Mouse (Mus musculus) intestine, embryonic 15.5 days (tissue): ENCODE measurements at regions not wholly inside any gene's neighbourhood (a gene's known extent, or its start where the extent isn't known, plus 50 kb on each side); places are given as distances from the start of the nearest gene placed in this dataset.

Source experiments
- ATAC-seq: fragments of 200-750 bp; cut with Nextera tagmentation; 2 replicates; pipeline ENCODE4 v1.8.0; 2017; ENCODE audit warnings: moderate TSS enrichment, moderate library complexity
- H3K27ac ChIP-seq: fragments of 300-500 bp; sonication (generic); 2 replicates; pipeline ENCODE4 v1.5.1; 2015; ENCODE audit warnings: mild to moderate bottlenecking, inconsistent platforms
- H3K27me3 ChIP-seq: fragments of 300-500 bp; sonication (generic); replicated peaks from 2 replicates; pipeline ENCODE4 v1.6.1; 2015; ENCODE audit warnings: inconsistent platforms
- H3K36me3 ChIP-seq: fragments of 300-500 bp; sonication (generic); 2 replicates; pipeline ENCODE4 v1.6.1; 2015; ENCODE audit warnings: inconsistent platforms
- H3K4me1 ChIP-seq: fragments of 300-500 bp; sonication (generic); replicated peaks from 2 replicates; pipeline ENCODE4 v1.6.1; 2015; ENCODE audit warnings: inconsistent platforms
- H3K4me2 ChIP-seq: fragments of 300-500 bp; sonication (generic); replicated peaks from 2 replicates; pipeline ENCODE4 v1.6.1; 2015; ENCODE audit warnings: mild to moderate bottlenecking, inconsistent platforms
- H3K4me3 ChIP-seq: fragments of 300-500 bp; sonication (generic); replicated peaks from 2 replicates; pipeline ENCODE4 v1.5.1; 2015; ENCODE audit warnings: inconsistent platforms
- H3K9ac ChIP-seq: fragments of 300-500 bp; sonication (generic); 2 replicates; pipeline ENCODE4 v1.6.1; 2015; ENCODE audit warnings: inconsistent platforms
- H3K9me3 ChIP-seq: fragments of 300-500 bp; sonication (generic); 2 replicates; pipeline ENCODE4 v1.6.1; 2016; ENCODE audit warnings: inconsistent platforms
- WGBS: fragments of 180-500 bp; shearing (Covaris S2); methylation state at CpG from one replicate; pipeline ENCODE4 v1.1.7; 2015; 5-methylcytosine and 5-hydroxymethylcytosine counted together

- Histone ChIP-seq H3K27ac (no peak overlapping the region), H3K9ac (no peak overlapping the region), H3K4me1 (no peaks in the 10 kb centered on the region), H3K4me3 (no peak overlapping the region), H3K9me3 (no peaks in the 10 kb centered on the region), H3K36me3 (no peaks in the 10 kb centered on the region), H3K27me3 (no peaks in the 10 kb centered on the region), H3K4me2 (no peak overlapping the region)
- WGBS, result 43% methylated on average over 2 of the region's 2 CpGs
- ATAC-seq, result no peak
Observed at GRCm38 (mm10) chr11:18531264-18532110, 487.3 kb downstream of the Meis1 start.

- 44% methylated on average over 4 of the region's 4 CpGs for WGBS
- Histone ChIP-seq H3K9me3 (no peaks in the 10 kb centered on the region), H3K36me3 (no peaks in the 10 kb centered on the region), H3K4me3 (no peak overlapping the region), H3K27me3 (no peaks in the 10 kb centered on the region), H3K27ac (no peak overlapping the region), H3K4me1 (no peaks in the 10 kb centered on the region), H3K4me2 (no peak overlapping the region), H3K9ac (no peak overlapping the region)
- ATAC-seq, result peak; percentile 91
Observed at GRCm38 (mm10) chr11:18528568-18528967, 490.2 kb downstream of the Meis1 start.

- Histone ChIP-seq H3K9ac (no peak overlapping the region), H3K36me3 (no peaks in the 10 kb centered on the region), H3K9me3 (no peaks in the 10 kb centered on the region), H3K27me3 (no peaks in the 10 kb centered on the region), H3K27ac (no peak overlapping the region), H3K4me3 (no peak overlapping the region), H3K4me2 (no peak overlapping the region), H3K4me1 (no peaks in the 10 kb centered on the region)
- 83% methylated on average over 6 of the region's 6 CpGs for WGBS
- ATAC-seq, result no peak
Observed at GRCm38 (mm10) chr11:18495108-18495757, 523.6 kb downstream of the Meis1 start.

- 63% methylated on average over 5 of the region's 5 CpGs for WGBS
- Histone ChIP-seq H3K4me1 (no peaks in the 10 kb centered on the region), H3K27ac (no peak overlapping the region), H3K36me3 (no peaks in the 10 kb centered on the region), H3K9me3 (no peaks in the 10 kb centered on the region), H3K4me2 (no peak overlapping the region), H3K27me3 (no peaks in the 10 kb centered on the region), H3K9ac (no peak overlapping the region), H3K4me3 (no peak overlapping the region)
- no peak for ATAC-seq
Observed at GRCm38 (mm10) chr11:18493981-18494380, 524.8 kb downstream of the Meis1 start.

GRCm38 (mm10) chr11:18493086-18493485 lies 525.7 kb downstream of the Meis1 start:
- ATAC-seq, result no peak
- no peaks in the 10 kb centered on the region for H3K9me3 ChIP-seq
- no peak overlapping the region for H3K4me2 ChIP-seq
- H3K27me3 ChIP-seq, result no peaks in the 10 kb centered on the region
- H3K27ac ChIP-seq, result no peak overlapping the region
- no peak overlapping the region for H3K4me3 ChIP-seq
- no peaks in the 10 kb centered on the region for H3K4me1 ChIP-seq
- H3K36me3 ChIP-seq, result no peaks in the 10 kb centered on the region
- 58% methylated on average over 2 of the region's 2 CpGs for WGBS
- H3K9ac ChIP-seq, result no peak overlapping the region

GRCm38 (mm10) chr11:18489517-18490256 lies 529.1 kb downstream of the Meis1 start:
- H3K4me1 ChIP-seq, result no peaks in the 10 kb centered on the region
- no peaks in the 10 kb centered on the region for H3K36me3 ChIP-seq
- ATAC-seq, result no peak
- no peak overlapping the region for H3K9ac ChIP-seq
- H3K4me2 ChIP-seq, result no peak overlapping the region
- 57% methylated on average over 9 of the region's 9 CpGs for WGBS
- H3K27me3 ChIP-seq, result no peaks in the 10 kb centered on the region
- no peak overlapping the region for H3K4me3 ChIP-seq
- H3K27ac ChIP-seq, result no peak overlapping the region
- H3K9me3 ChIP-seq, result no peaks in the 10 kb centered on the region

- Histone ChIP-seq H3K4me1 (no peaks in the 10 kb centered on the region), H3K4me3 (no peak overlapping the region), H3K27ac (no peak overlapping the region), H3K36me3 (no peaks in the 10 kb centered on the region), H3K9ac (no peak overlapping the region), H3K27me3 (no peaks in the 10 kb centered on the region), H3K4me2 (no peak overlapping the region), H3K9me3 (no peaks in the 10 kb centered on the region)
- no peak for ATAC-seq
Observed at GRCm38 (mm10) chr11:18478841-18479240, 525.2 kb upstream of the Etaa1 start.

GRCm38 (mm10) chr11:18451271-18451670 lies 497.6 kb upstream of the Etaa1 start:
- Histone ChIP-seq H3K27me3 (no peaks in the 10 kb centered on the region), H3K9ac (no peak overlapping the region), H3K4me3 (no peak overlapping the region), H3K27ac (no peak overlapping the region), H3K36me3 (no peaks in the 10 kb centered on the region), H3K9me3 (no peaks in the 10 kb centered on the region), H3K4me1 (no peaks in the 10 kb centered on the region), H3K4me2 (no peak overlapping the region)
- no peak for ATAC-seq
- WGBS, result 57% methylated on average over 3 of the region's 3 CpGs

GRCm38 (mm10) chr11:18448879-18449278 lies 495.2 kb upstream of the Etaa1 start:
- Histone ChIP-seq H3K27me3 (no peaks in the 10 kb centered on the region), H3K4me2 (no peak overlapping the region), H3K4me3 (no peak overlapping the region), H3K36me3 (no peaks in the 10 kb centered on the region), H3K9me3 (no peaks in the 10 kb centered on the region), H3K27ac (no peak overlapping the region), H3K9ac (no peak overlapping the region), H3K4me1 (no peaks in the 10 kb centered on the region)
- no peak for ATAC-seq
- 85% methylated on average over 1 of the region's 1 CpGs for WGBS

- H3K4me2 ChIP-seq, result no peak overlapping the region
- WGBS, result 60% methylated on average over 8 of the region's 8 CpGs
- no peak for ATAC-seq
Observed at GRCm38 (mm10) chr11:18444600-18444999, 490.9 kb upstream of the Etaa1 start.

GRCm38 (mm10) chr11:18444101-18444500 lies 490.4 kb upstream of the Etaa1 start:
- Histone ChIP-seq H3K9me3 (no peaks in the 10 kb centered on the region), H3K27ac (no peak overlapping the region), H3K36me3 (no peaks in the 10 kb centered on the region), H3K9ac (no peak overlapping the region), H3K4me1 (no peaks in the 10 kb centered on the region), H3K4me3 (no peak overlapping the region), H3K4me2 (no peak overlapping the region), H3K27me3 (no peaks in the 10 kb centered on the region)
- 60% methylated on average over 5 of the region's 5 CpGs for WGBS
- ATAC-seq, result no peak

More at GRCm38 (mm10) chr11:18444600-18444999, 490.9 kb upstream of the Etaa1 start:
- H3K27me3 ChIP-seq, result no peaks in the 10 kb centered on the region
- no peak overlapping the region for H3K27ac ChIP-seq
- H3K9me3 ChIP-seq, result no peaks in the 10 kb centered on the region
- no peak overlapping the region for H3K4me3 ChIP-seq
- H3K4me1 ChIP-seq, result no peaks in the 10 kb centered on the region
- no peaks in the 10 kb centered on the region for H3K36me3 ChIP-seq
- H3K9ac ChIP-seq, result no peak overlapping the region

- WGBS, result 82% methylated on average over 2 of the region's 2 CpGs
- Histone ChIP-seq H3K9me3 (no peaks in the 10 kb centered on the region), H3K4me3 (no peak overlapping the region), H3K4me1 (no peaks in the 10 kb centered on the region), H3K27me3 (no peaks in the 10 kb centered on the region), H3K36me3 (no peaks in the 10 kb centered on the region), H3K9ac (no peak overlapping the region), H3K27ac (no peak overlapping the region), H3K4me2 (no peak overlapping the region)
- no peak for ATAC-seq
Observed at GRCm38 (mm10) chr11:18443156-18443555, 489.5 kb upstream of the Etaa1 start.
